Mouse (Mus musculus) erythroblast, adult 5-6 weeks (primary cell): ENCODE measurements around the gene Amdhd1. TPM values are rescaled to one million over a fixed set of nuclear protein-coding genes. Genes with fewer than 3 reads are reported as not detected.
A peak's percentile ranks its signal among the peaks of the same experiment; 100 is the strongest.

Source experiments
- ATAC-seq: replicated peaks from 2 replicates; pipeline ENCODE4 v1.8.0; 2016; ENCODE audit warnings: moderate number of reproducible peaks, mild to moderate bottlenecking, moderate TSS enrichment, inconsistent platforms; ENCODE audit not compliant: poor library complexity, low FRiP score, severe bottlenecking
- total RNA-seq, 2 experiments: library from RNA; stranded (forward) in 1 of 2; stranded (reverse) in 1 of 2; fragments of 150-400 nt in 1 of 2; fragments of 200-764, 138-1000 nt in 1 of 2; gene quantifications; 2 replicates each; pipeline versions ENCODE4 v1.2.3 to v1.2.4; 2015 to 2017; ENCODE audit warnings: low replicate concordance in 2 of 2

Amdhd1 gene
- total RNA-seq, 2 experiments from 2014 or later, result not detected

- no peak for ATAC-seq
Measured at GRCm38 (mm10) chr10:93541585-93541984, 1.8 kb upstream of the Amdhd1 start.

DNA sequence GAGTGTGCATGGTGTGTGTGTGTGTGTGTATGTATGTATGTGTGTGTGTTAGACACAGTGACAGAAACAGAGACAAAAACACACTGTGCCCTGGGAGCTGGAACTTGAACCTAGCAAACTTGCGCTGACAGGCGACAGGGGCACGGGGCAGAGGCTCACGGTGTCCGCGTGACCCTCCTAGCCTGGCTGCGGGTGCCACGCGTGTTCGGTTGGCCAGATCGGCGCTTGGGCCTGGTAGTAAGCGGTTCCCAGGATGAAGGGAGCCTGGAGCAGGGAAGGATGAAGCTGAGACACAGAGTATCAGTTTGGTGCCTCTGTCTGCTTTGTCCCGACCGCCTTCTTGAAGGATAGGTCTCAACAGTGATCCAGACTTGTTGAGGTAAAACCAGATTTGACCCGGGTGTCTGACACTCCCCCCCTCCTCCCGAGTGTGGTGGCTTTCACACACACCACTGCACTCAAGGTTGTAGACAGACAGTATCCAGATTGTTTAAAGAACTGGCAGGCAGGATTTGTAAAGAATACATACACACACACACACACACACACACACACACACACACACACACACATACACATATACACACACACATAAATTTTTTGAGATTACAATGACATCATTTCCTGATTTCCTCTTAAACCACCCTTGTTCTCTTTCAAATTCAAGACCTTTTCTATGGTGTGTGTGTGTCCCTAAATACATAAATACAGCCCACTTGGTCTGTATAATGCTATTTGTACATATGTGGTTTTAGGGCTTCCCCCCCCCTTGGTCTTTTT lies 788 bp upstream of the Amdhd1 start, which contains the start of gene Ccdc38:
TSS of gene Ccdc38 (plus strand) at position 202 of the 780 bp plus-strand sequence.
- peak; percentile 32; the same call in 1 of the 2 replicates for ATAC-seq

- ATAC-seq, result no peak
Measured at GRCm38 (mm10) chr10:93538818-93539217, 1.0 kb downstream of the Amdhd1 start.

DNA sequence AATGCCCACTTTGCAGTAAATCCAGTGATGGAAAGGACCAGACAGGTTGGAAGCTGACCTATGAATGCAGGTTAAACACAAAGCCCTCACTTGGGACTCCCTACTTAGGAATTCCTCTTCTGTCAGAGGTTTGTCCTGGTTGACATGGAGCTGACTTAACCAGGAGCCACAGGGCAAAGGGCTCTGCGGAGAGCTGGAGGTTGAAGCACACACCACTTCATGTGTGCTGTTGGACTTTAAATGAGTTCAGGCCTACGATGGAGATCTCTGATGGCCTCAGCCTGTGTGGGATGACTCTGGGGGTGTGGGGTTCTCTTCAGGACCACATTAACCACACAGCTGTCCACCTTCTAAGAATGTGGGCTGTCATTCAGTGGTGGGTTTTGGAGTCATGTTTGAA lies 1.5 kb downstream of the Amdhd1 start:
- no peak for ATAC-seq

DNA sequence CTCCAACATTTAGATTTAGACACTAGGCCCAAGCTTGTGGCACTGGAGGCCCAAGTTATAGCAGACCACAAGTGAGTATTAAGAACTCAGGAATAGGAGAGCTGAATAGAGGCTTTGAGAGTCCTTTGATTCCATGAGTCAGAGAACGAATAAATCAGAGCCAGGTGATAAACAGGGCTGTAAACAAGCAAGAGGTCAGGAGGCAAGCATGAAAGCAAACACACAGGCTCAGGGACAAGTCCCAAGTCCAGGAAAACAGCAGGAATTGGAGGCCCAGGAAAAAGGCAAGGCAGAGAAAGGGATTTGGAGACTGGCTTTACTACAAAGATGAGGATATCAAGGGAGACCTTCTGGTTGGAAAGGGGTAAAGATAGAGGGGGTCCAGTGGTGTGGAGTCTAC lies 14.5 kb downstream of the Amdhd1 start:
- no peak for ATAC-seq

DNA sequence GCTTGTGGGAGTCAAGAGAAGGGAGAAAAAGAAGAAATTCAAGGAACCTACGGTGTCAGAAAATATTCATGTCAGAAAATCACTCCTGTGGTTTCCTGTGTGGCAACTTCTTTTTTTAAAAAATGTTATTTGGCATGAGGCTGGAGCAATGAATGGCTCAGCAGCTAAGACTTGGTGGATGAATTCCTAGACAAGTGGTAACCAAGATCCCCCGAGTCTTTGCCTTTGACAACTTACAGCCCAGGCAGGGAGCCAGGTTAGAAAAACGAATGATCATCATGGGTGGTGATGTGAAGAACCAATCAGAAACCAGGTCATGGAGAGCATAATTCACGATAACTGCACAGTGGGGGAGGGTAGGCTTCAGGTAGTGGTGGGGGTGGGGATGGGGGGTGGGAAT lies 18.8 kb downstream of the Amdhd1 start:
- ATAC-seq, result no peak

GRCm38 (mm10) chr10:93519756-93520155 lies 20.1 kb downstream of the Amdhd1 start:
- no peak for ATAC-seq

GRCm38 (mm10) chr10:93519159-93519558 lies 20.7 kb downstream of the Amdhd1 start:
- ATAC-seq, result no peak

GRCm38 (mm10) chr10:93518620-93519019 lies 21.2 kb downstream of the Amdhd1 start:
- no peak for ATAC-seq

DNA sequence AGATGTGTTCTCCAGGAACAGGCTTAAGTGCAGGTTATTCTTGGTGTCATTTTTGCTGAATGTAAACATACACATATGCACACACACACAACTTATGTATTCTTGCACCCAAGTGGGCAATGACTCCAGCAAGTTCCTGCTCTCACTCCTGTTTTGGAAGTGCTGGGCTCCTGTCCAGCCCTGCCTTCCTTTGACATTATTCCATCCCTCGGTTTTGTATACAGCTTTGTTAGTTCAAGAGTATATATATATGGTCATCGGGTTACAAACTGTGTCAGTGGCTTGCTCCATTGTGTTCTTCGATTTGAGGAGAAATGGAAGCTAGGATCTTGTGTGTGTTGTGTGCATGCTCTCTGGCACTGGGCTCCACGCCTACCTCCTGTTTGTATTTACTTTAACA lies 21.6 kb downstream of the Amdhd1 start:
- ATAC-seq, result no peak

DNA sequence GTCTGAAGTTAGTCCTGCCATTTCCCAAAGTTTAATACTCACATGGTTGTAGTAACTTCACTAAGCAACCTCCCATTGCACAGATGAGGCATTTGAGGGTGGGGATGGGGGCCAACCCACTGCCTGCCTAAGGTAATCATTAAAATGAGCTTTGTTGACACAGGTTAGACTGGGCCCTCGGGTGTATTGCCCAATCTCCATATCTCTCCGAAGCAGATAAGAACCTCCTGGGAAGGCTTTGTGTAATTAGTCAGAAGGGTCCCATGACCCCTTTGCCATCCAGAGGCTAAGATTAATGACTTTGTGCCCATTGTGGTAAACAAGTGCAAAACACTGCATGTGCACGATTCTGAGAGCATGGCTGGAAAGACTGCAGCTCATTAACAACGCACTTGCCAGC lies 22.1 kb downstream of the Amdhd1 start:
- no peak for ATAC-seq

DNA sequence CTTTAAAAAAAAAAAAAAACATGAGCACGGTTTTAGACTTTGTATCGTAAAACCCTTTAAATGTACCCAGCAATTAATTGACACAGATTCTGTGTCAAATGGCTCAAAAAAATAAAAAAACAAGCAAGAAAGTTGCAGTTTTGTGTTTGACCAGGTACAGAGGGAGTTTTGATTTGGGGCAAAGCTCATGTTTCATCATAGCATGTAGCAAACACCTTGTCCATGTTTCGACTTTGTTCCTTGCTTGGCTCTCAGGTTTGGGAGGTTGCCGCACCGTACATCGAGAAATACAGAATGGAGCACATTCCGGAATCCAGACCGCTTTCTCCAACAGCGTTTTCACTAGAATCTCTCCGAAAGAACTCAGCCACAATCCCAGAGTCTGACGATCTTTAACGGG lies 23.9 kb downstream of the Amdhd1 start:
- ATAC-seq, result no peak

DNA sequence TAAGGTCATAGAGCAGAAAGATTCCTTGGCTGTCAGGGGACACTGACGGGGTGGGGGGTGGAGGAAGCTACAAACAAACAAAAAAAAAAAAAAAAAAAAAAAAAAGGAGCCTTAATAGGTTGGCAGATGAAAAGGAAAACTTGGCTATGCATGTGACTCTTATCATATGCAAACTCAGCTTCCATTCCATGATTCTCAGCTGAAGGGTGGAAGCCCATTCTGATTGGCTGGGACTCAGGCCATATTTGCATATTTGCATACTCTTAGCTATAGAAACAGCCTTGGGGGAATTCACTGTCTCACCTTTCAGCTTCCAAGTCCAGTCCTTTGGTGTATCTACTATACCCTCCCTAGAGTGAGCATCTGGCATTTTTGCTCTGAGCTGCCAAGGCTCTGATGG lies 24.4 kb downstream of the Amdhd1 start:
- ATAC-seq, result no peak

DNA sequence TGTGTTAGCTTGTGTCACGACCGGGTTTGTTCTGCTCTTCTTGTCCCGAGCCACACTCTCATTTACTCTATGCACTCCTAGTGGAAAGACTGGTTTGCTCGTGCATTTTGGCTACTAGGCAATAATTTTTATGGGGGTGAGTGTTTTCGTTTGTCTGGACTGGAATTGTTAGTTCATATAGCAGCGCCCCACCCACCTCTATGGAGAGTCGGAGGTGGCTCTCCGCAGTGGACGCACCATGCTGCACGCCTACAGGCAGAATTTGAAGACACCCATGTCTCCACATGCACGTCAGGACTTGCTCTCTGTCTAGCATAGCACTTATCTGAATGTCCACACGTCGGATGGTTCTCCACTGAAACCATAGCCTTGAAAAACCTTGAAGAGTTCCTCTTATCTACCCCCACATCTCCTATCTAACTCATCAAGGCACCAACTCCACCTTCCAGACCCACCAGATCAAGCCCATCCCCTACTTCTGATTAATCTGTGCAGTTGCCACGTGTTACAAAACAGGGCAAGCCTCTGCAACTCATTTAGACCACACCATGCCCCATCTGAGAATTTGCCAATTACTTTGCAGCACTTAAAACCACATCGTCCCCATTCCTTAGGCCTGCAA lies 30.2 kb downstream of the Amdhd1 start:
- no peak for ATAC-seq

DNA sequence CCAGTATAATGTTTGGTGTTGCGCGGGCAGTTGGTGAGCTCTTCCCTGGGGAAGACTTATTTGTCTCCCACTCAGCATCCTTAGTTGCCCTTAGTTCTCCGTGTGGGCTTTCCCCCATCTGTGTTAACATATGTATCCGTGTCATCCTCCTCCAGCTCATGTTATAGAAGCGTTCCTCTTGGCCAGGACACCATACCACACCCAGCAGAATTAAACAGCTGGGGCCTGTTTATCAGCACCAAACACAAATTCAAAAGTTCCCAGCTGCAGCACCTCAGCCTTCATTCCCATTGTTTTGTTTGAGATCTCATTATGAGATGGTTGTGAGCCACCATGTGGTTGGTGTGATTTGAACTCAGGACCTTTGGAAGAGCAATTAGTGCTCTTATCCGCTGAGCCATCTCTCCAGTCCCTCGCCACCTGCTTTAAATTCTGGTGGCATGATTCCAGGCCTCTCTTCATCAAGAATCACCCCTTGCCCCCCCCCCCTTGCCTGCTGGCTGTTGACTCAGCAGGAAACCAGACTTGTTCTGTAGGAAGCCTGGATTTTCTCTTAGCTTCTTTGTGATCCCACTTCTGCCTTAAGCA lies 31.4 kb downstream of the Amdhd1 start:
- ATAC-seq, result no peak

DNA sequence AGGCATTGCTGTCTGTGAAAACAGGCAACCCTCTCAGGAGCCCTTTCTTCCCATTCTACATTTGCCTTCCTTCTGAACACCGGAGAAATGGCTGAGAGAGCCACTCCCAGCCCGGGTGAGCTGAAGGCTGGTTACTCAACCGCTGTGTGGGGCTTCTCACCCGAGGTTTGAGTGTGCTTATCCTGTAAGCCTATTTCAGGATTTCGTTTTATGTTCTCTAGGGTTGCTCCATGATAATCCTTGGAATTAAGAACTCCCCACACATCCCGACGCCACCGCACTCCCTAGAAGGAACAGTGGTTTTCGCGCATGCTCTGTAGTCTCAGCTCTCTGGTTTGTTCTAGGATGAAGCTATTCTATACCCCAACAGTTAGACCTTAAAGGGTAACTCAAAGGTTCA lies 38.5 kb downstream of the Amdhd1 start:
- ATAC-seq, result no peak

DNA sequence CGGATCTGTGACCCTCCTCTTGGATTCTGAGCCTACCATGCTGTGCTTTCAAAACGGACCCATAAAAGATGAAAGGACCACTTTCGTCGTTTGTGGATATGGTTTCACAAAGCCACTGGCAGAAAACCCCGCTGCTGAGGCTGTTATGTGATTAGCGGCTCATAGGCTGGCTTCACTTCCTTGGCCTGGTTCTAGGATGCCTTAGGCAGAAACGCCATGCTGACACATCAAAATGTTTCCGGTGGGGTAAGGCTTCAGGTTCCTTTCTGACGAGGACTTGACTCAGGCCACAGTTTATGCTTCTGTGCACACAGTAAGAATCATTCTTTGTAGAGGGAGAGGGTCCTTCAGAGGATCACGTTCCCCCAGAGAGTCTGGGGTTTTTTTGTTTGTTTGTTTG lies 39.0 kb downstream of the Amdhd1 start:
- no peak for ATAC-seq

GRCm38 (mm10) chr10:93490451-93490850 lies 49.4 kb downstream of the Amdhd1 start:
- ATAC-seq, result no peak

DNA sequence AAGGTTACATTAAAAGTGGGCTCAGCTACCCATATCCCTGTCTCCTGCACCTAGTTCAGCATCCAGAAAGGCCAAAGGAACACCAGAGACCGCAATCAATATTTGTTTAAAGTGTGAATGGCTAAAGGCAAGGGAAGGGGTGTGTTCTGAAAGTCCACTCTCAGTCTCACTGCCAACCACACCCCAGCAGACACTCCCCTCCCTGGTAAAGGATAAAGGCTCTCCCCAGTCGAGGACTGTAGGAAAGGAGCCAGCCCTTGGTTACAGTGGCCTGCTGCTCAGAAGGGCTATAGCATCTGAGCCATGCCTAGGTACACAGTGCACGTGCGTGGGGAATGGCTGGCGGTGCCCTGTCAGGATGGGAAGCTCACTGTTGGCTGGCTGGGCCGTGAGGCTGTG lies 51.0 kb downstream of the Amdhd1 start:
- ATAC-seq, result no peak

DNA sequence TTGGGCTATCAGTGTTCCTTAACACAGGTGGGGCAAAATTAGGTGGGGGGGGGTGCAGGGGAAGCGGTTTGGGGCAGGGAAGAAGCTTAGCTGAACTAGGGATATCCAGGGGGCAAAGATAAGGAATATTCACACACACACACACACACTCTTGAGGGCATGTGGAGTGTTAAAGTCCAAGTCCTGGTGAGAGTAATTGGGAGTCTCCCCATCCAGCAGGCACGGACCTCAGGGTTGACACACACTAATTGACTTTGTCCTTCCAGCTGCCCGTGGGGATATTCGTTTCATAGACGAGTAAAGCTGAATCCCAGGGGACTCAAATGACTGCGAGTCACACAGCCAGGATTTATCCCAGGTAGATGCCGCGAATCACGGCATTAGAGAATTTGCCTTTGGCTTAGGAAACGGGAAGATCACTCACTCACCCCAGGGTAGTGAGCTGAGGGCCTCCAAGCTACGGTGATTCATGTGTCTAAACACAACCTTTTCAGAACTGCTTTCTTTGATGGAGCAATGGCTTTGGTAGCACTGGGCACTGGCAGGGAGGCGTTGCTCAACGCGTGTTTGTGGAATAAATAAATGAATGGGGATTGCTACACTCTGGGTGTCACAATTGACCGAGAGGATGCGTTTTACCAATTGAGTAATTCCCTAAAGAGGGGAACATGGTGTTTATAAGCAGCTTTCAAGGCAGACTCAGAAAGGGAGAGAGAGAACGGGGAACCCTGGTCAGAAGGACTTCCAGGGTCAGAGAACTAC lies 51.6 kb downstream of the Amdhd1 start, which contains the start of gene Hal:
TSS of gene Hal (plus strand) at position 703 of the 762 bp plus-strand sequence.
- ATAC-seq, result no peak
